Mouse (Mus musculus) embryonic fibroblast, embryonic 13.5 days (primary cell): ENCODE measurements around the gene Cacna1b. TPM values are rescaled to one million over a fixed set of nuclear protein-coding genes. Genes with fewer than 3 reads are reported as not detected.

ENCODE experiments used
- H3K27ac ChIP-seq: 2 replicates; pipeline ENCODE4 v1.5.1; 2012; ENCODE audit warnings: low read length, control low read depth, inconsistent platforms; ENCODE audit not compliant: insufficient read depth
- H3K4me1 ChIP-seq: 2 replicates; pipeline ENCODE4 v1.6.1; 2011; ENCODE audit warnings: low read length; ENCODE audit not compliant: control insufficient read depth, insufficient read depth
- H3K4me3 ChIP-seq: 2 replicates; pipeline ENCODE4 v1.5.1; 2011; ENCODE audit warnings: mild to moderate bottlenecking, control low read depth, low read length; ENCODE audit not compliant: insufficient read depth
- CTCF ChIP-seq: IDR thresholded peaks from 2 replicates; pipeline ENCODE4 v1.5.1; 2011; ENCODE audit warnings: mild to moderate bottlenecking, control low read depth, low read length, moderate library complexity, borderline replicate concordance; ENCODE audit not compliant: insufficient read depth
- POLR2A ChIP-seq: IDR thresholded peaks from 2 replicates; pipeline ENCODE4 v1.6.1; 2011; ENCODE audit warnings: low read depth, mild to moderate bottlenecking, control low read depth, low read length, moderate library complexity
- polyA plus RNA-seq: library from polyadenylated mRNA; stranded (reverse); fragments of >200 nt; gene quantifications from 2 replicates; pipeline ENCODE4 v1.2.4, GENCODE M21; 2011; ENCODE audit warnings: low read depth; ENCODE audit not compliant: missing spikeins, insufficient read length

The Cacna1b gene
- polyA plus RNA-seq, 1 experiment: 1.3 TPM

- no peak for TF ChIP-seq CTCF
- no peak for TF ChIP-seq POLR2A
- H3K27ac ChIP-seq: no peak overlapping the region
- H3K4me1 ChIP-seq: no peaks in the 10 kb centered on the region
- no peak overlapping the region for H3K4me3 ChIP-seq
These were observed 206.6 kb downstream of the Cacna1b start for GRCm38 (mm10) chr2:24556347-24556746.

- TF ChIP-seq CTCF (no peak), POLR2A (no peak)
- Histone ChIP-seq H3K27ac (no peak overlapping the region), H3K4me1 (no peaks in the 10 kb centered on the region), H3K4me3 (no peak overlapping the region)
These were observed 209.0 kb downstream of the Cacna1b start for GRCm38 (mm10) chr2:24553962-24554361.

Other genes starting within 250 kb of the Cacna1b start
- 58.6 and 65.5 TPM in 2 replicates for gene Ehmt1, start 156.5 kb upstream of the Cacna1b start, polyA plus RNA-seq
- gene Arrdc1, start 172.1 kb upstream of the Cacna1b start, polyA plus RNA-seq: 13.2 and 15.2 TPM in 2 replicates
- gene Zmynd19, start 186.6 kb upstream of the Cacna1b start, polyA plus RNA-seq: 24.7 and 28.7 TPM in 2 replicates
- 12.5 and 14.8 TPM in 2 replicates for gene Dph7, start 199.2 kb upstream of the Cacna1b start, polyA plus RNA-seq
- gene Mrpl41, start 211.9 kb upstream of the Cacna1b start, polyA plus RNA-seq: 39.1 and 46.0 TPM in 2 replicates
- gene Pnpla7, start 212.9 kb upstream of the Cacna1b start, polyA plus RNA-seq: 8.5 and 10.4 TPM in 2 replicates